Mouse (Mus musculus) gastrocnemius, adult 2 months (tissue): ENCODE data around the gene Tmem108. TPM values are rescaled to one million over a fixed set of nuclear protein-coding genes. Genes with fewer than 3 reads are reported as not detected.

Experiments
- DNase-seq: peaks from one replicate; pipeline ENCODE4 v3.0.0; 2022
- H3K27ac ChIP-seq: fragments of 200-600 bp; 2 replicates; pipeline ENCODE4 v1.8.1; 2022; ENCODE audit warnings: mild to moderate bottlenecking
- H3K4me3 ChIP-seq: fragments of 200-600 bp; 2 replicates; pipeline ENCODE4 v1.8.1; 2022; ENCODE audit warnings: mild to moderate bottlenecking, moderate library complexity
- CTCF ChIP-seq: fragments of 200-600 bp; IDR thresholded peaks from 2 replicates; pipeline ENCODE4 v1.8.1; 2022; ENCODE audit warnings: antibody characterized with exemption, mild to moderate bottlenecking, moderate library complexity
- intact Hi-C: fragments of 180-260 bp; cut with DNase I; formaldehyde crosslinking; loops from one replicate; pipeline ENCODE4 v1.15.1; 2025
- total RNA-seq, 2 experiments: library from RNA; stranded (reverse); gene quantifications; 2 replicates each; pipeline ENCODE4 v1.2.3; 2021

The Tmem108 gene
- total RNA-seq, 2 experiments from 2014 or later: not detected

GRCm38 (mm10) chr9:103524600-103524999, 237.0 kb downstream of the Tmem108 start:
- no peak for TF ChIP-seq CTCF
- intact Hi-C loops: no loop called here
- Histone ChIP-seq H3K4me3 (no peak overlapping the region), H3K27ac (no peak overlapping the region)
- DNase-seq: no peak

- intact Hi-C loops: no loop called here
- no peak for DNase-seq
- H3K4me3 ChIP-seq: no peak overlapping the region
- no peak for TF ChIP-seq CTCF
- no peak overlapping the region for H3K27ac ChIP-seq
Observed at GRCm38 (mm10) chr9:103523742-103524403, 237.8 kb downstream of the Tmem108 start.

GRCm38 (mm10) chr9:103523008-103523407, 238.6 kb downstream of the Tmem108 start:
- no peak overlapping the region for H3K4me3 ChIP-seq
- no peak overlapping the region for H3K27ac ChIP-seq
- TF ChIP-seq CTCF: no peak
- intact Hi-C loops: no loop called here
- DNase-seq: no peak

GRCm38 (mm10) chr9:103513884-103514283, 247.8 kb downstream of the Tmem108 start:
- no peak for TF ChIP-seq CTCF

GRCm38 (mm10) chr9:103512257-103512656, 249.4 kb downstream of the Tmem108 start:
- intact Hi-C loops: no loop called here
- no peak for TF ChIP-seq CTCF
- Histone ChIP-seq H3K4me3 (no peak overlapping the region), H3K27ac (no peak overlapping the region)
- DNase-seq: no peak

More at GRCm38 (mm10) chr9:103513884-103514283, 247.8 kb downstream of the Tmem108 start:
- DNase-seq: no peak
- H3K27ac ChIP-seq: no peak overlapping the region
- no peak overlapping the region for H3K4me3 ChIP-seq
- intact Hi-C loops: no loop called here

- TF ChIP-seq CTCF: no peak
- DNase-seq: no peak
- intact Hi-C loops: no loop called here
- Histone ChIP-seq H3K4me3 (no peak overlapping the region), H3K27ac (no peak overlapping the region)
Observed at GRCm38 (mm10) chr9:103506968-103507584, 254.6 kb downstream of the Tmem108 start.

- no peak for DNase-seq
- Histone ChIP-seq H3K27ac (no peak overlapping the region), H3K4me3 (no peak overlapping the region)
- intact Hi-C loops: no loop called here
- TF ChIP-seq CTCF: no peak
Observed at GRCm38 (mm10) chr9:103505067-103505466, 256.6 kb downstream of the Tmem108 start.

GRCm38 (mm10) chr9:103504646-103505045, 257.0 kb downstream of the Tmem108 start:
- H3K4me3 ChIP-seq: no peak overlapping the region
- TF ChIP-seq CTCF: no peak

GRCm38 (mm10) chr9:103503586-103504298, 257.9 kb downstream of the Tmem108 start:
- intact Hi-C loops: no loop called here
- Histone ChIP-seq H3K27ac (no peak overlapping the region), H3K4me3 (no peak overlapping the region)
- no peak for DNase-seq
- TF ChIP-seq CTCF: no peak

More at GRCm38 (mm10) chr9:103504646-103505045, 257.0 kb downstream of the Tmem108 start:
- H3K27ac ChIP-seq: no peak overlapping the region
- intact Hi-C loops: no loop called here
- DNase-seq: no peak

GRCm38 (mm10) chr9:103502655-103503054, 259.0 kb downstream of the Tmem108 start:
- TF ChIP-seq CTCF: no peak
- intact Hi-C loops: no loop called here
- Histone ChIP-seq H3K4me3 (no peak overlapping the region), H3K27ac (no peak overlapping the region)
- no peak for DNase-seq

- Histone ChIP-seq H3K4me3 (no peak overlapping the region), H3K27ac (no peak overlapping the region)
- TF ChIP-seq CTCF: no peak
- intact Hi-C loops: no loop called here
- no peak for DNase-seq
Observed at GRCm38 (mm10) chr9:103501861-103502364, 259.7 kb downstream of the Tmem108 start.

- DNase-seq: no peak
- H3K4me3 ChIP-seq: no peak overlapping the region
- TF ChIP-seq CTCF: no peak
- H3K27ac ChIP-seq: no peak overlapping the region
- intact Hi-C loops: no loop called here
Observed at GRCm38 (mm10) chr9:103499366-103499765, 262.3 kb downstream of the Tmem108 start.

GRCm38 (mm10) chr9:103498699-103499098, 262.9 kb downstream of the Tmem108 start:
- TF ChIP-seq CTCF: no peak
- no peak overlapping the region for H3K27ac ChIP-seq
- no peak overlapping the region for H3K4me3 ChIP-seq
- intact Hi-C loops: no loop called here
- no peak for DNase-seq
